Mouse (Mus musculus) activated CD4-positive, CD25-positive, alpha-beta regulatory T cell, adult 4 months (primary cell): Measurements from ENCODE around the gene Itpr1. TPM values are rescaled to one million over a fixed set of nuclear protein-coding genes. Genes with fewer than 3 reads are reported as not detected.

Source experiments
- ATAC-seq: one replicate; pipeline ENCODE4 v1.8.0; 2017
- polyA plus RNA-seq, 2 experiments: library from polyadenylated mRNA; unstranded; fragments of 100-300 nt; shearing (Covaris generic); gene quantifications; one replicate each; pipeline ENCODE4 v1.2.1; 2017

Itpr1 gene
- polyA plus RNA-seq, 2 experiments from 2014 or later = 15.8 to 21.2 TPM

GRCm38 (mm10) chr6:108477602-108478001 lies 264.7 kb downstream of the Itpr1 start:
- no peak for ATAC-seq

- ATAC-seq = no peak
Measured at GRCm38 (mm10) chr6:108481190-108481589, 268.3 kb downstream of the Itpr1 start.

DNA sequence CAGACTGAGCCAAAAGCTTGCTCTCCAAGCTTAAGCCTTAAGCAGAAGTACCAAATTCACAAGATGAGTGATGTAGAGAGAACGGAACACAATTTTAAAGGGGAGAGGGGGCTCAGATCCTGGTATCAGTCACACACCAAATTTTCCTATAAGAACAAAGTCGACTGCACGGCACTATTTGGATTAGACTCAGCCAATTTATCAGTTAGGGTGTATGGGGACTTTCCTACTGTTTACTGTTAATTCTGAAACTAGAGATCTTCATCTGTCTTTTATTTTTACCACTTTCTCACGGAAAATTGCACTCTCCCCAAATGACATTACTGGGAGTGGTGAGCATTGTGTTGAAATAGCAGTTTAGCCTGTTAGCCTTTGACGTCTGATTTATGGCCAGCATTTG lies 269.6 kb downstream of the Itpr1 start:
- ATAC-seq = peak; percentile 68

GRCm38 (mm10) chr6:108486212-108486992 lies 273.5 kb downstream of the Itpr1 start:
- no peak for ATAC-seq

DNA sequence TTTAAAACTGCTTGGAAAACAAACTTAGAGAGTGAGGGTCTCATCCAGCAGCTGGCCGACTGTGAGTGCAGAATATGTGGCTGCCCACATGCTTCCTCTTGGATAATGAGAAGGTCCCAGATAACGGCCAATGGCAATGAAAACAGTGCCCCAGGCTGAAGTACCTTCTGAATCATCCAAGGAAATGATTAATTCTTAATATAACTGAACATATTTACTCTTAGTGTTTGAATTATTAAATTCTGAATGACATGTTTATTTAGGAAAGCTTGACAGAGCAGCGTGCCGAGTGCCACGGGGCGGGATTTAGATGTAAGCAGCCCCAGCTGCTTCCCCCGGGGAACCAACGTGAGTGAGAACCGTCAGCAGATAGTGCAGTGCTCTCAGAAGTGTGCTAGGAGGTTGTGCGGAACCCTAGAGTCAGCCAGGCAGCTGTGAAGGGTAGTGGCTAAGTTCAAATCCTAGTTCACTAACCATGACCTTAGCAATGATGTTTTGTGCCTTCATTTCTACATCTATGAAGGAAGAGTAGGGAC lies 274.5 kb downstream of the Itpr1 start:
- ATAC-seq = no peak

DNA sequence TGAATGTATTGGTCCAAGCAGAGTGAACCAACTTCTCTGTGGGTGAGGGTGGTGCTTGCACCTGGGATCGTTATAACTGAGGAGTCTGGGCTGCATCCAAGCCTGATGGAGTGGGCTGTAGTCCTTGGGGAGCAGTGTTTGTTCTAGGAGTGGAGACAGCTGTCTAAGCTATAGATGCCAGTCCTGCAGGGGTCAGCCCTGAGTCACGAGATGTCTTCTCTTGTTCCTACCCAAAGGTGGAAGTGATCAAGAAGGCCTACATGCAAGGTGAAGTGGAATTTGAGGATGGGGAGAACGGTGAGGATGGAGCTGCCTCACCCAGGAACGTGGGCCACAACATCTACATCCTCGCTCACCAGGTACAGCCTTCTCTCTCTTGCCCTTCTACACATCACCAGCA lies 275.4 kb downstream of the Itpr1 start:
- ATAC-seq = peak; percentile 44

GRCm38 (mm10) chr6:108491969-108492368 lies 279.1 kb downstream of the Itpr1 start:
- no peak for ATAC-seq

GRCm38 (mm10) chr6:108493753-108494152 lies 280.9 kb downstream of the Itpr1 start:
- no peak for ATAC-seq

DNA sequence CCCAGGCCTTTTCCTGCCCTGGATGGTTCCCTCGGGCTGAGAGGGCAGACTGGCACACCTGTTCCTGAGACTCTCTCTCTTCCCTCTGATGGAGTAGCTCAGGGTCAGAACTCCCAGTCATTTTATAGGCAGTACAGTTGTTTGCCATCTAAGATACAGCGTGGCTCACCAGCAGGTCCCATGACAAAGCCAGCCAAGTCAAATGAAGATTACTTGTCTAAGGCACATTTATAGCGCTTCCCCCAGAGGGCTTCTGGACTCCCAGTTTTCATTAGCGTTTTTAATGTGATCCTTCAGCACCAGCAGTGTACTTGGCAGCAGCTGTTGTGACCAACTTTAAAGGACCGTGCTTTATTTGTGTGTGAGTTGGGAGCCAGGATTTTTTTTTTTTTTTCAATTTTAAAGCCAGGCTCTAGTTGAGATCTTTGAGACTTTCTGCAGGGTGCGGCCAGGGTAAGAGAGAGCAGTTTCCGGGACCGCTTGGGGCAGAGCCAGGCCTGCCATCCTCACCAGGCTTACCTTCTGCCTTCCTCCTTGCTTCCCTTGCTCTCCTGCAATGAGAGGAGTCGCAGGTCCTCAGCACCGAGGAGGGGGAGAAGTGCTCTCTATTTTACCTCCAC lies 281.4 kb downstream of the Itpr1 start:
- ATAC-seq = no peak

DNA sequence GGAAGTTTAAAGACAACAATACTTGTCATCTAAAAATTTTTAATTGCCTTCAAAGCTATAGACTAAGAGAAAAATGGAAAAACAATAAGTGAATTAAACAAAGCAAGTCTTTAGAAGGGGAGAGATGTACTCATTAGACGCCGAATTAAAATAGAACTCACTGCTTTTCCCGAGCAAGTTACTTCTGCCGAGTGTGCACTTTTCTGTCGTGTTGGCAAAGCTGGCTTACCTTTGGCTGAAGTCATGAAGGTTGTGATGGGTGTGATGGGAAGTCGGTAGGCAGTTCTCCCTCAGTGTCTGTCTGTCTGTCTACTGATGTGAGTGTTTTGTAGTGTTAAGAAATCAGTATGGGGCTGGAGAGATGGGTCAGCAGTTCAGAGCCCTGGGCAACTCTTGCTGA lies 282.1 kb downstream of the Itpr1 start:
- no peak for ATAC-seq

- ATAC-seq = no peak
Measured at GRCm38 (mm10) chr6:108498070-108498469, 285.2 kb downstream of the Itpr1 start.

GRCm38 (mm10) chr6:108503651-108504050 lies 290.8 kb downstream of the Itpr1 start:
- peak; percentile 88 for ATAC-seq

DNA sequence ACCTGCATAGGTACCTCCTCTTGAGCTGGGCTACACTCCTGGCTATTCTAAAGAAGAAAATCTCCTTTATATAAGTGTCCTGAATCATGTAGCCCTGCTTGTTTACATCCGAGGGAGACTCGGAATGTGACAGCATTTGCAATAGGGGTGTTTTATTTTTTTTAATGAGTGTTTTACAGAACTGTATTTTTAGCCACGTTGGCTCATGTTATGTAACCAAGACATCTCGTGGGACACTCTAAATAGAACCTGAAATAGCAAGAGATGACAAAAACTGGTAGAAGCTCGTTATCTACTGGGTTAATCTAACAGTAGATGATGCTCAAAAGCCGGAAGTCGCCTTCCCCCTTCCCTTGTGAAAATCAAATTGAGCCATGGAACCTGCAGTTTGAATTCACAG lies 291.8 kb downstream of the Itpr1 start:
- peak; percentile 36 for ATAC-seq

DNA sequence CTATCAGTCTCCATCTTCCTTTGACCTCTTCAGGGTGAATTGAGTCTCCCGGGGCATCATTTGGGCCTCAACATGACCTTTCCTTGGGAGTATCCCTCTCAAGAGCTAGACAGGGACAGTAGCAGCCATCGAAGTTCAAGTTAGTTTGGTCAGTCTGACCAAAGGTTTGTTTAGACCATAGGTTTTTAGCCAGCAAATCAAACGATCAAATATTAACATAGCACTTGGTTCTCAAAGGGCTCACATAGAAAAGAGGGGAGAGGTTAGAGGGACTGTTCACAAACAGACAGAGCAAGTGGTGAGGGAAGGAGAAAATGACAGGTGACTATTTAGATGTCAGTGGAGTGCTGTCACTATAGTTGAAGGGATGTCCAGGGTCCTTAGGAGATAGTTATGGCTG lies 293.3 kb downstream of the Itpr1 start:
- ATAC-seq = no peak

GRCm38 (mm10) chr6:108507337-108507736 lies 294.4 kb downstream of the Itpr1 start:
- no peak for ATAC-seq

GRCm38 (mm10) chr6:108509320-108509719 lies 296.4 kb downstream of the Itpr1 start:
- ATAC-seq = no peak

- no peak for ATAC-seq
Measured at GRCm38 (mm10) chr6:108510101-108510500, 297.2 kb downstream of the Itpr1 start.

DNA sequence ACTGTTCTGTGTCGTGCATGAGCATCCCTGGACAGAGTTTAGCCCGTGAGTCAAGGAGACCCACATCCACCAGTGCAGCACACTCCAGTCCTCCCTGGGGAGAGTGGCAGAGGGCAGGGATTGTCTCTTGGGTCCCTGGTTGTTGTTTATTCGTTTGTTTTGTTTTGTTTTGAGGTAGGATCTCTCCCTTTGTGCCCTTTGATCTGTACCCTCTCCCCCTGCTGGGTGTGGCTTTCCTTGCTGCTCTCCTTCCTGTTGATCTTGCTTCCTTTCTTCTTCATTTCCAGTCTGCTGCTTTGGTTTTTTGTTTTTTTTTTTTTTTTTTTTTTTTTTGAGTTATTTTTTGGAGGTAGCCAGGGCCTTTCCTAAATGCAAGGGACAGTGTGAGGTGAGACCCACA lies 299.2 kb downstream of the Itpr1 start:
- ATAC-seq = peak; percentile 22

- no peak for ATAC-seq
Measured at GRCm38 (mm10) chr6:108512994-108513393, 300.1 kb downstream of the Itpr1 start.

- no peak for ATAC-seq
Measured at GRCm38 (mm10) chr6:108516248-108516647, 303.4 kb downstream of the Itpr1 start.

- no peak for ATAC-seq
Measured at GRCm38 (mm10) chr6:108517241-108517981, 304.5 kb downstream of the Itpr1 start.

DNA sequence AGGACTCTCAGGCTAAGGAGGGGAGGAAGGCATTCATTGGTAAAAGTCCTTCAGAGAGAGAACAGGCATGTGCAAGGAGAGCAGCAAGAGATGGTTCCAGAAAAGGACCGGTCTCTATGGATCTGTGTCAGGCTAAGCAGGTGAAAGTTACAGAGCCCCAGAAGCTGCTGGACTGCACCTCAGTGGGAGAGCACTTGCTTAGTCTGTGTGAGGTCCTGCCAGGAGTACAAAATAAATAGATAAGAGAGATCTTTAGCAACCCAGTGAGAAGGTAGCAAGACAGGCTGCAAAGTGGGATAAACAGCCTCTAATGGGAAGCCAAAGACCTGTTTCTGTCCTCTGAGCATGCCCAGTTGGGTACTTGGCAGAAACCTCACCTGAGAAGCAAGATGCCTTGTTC lies 305.1 kb downstream of the Itpr1 start:
- ATAC-seq = no peak

DNA sequence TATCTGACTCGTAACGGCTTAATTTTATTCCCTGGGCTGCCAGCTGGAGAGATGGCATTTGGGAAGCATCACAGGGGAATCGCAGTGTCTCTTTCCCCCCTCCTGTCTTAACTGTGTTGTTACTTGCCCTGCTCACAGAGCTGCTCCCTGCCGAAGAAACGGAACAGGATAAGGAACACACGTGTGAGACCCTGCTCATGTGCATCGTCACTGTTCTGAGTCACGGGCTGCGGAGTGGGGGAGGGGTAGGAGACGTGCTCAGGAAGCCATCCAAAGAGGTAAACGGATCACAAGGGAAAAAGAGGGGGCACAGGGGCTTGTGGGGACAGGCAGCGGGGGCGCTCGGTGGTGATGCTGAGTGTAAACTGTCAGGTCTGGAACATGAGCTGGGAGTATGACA lies 305.7 kb downstream of the Itpr1 start:
- ATAC-seq = no peak
